Mouse (Mus musculus) testis, adult 2 months (tissue): ENCODE measurements around the gene Cngb1.

Source experiments
- CTCF ChIP-seq: fragments of 200-500 bp; IDR thresholded peaks from 2 replicates; pipeline ENCODE4 v1.5.1; 2012; ENCODE audit warnings: low read depth, mild to moderate bottlenecking, inconsistent platforms, low read length, moderate library complexity; ENCODE audit not compliant: control insufficient read depth, insufficient read depth, insufficient replicate concordance
- POLR2A ChIP-seq: fragments of 200-500 bp; IDR thresholded peaks from 2 replicates; pipeline ENCODE4 v1.6.1; 2012; ENCODE audit warnings: low read depth, mild to moderate bottlenecking, inconsistent platforms, low read length, moderate library complexity; ENCODE audit not compliant: control insufficient read depth

- TF ChIP-seq CTCF (no peak), POLR2A (no peak)
Measured at GRCm38 (mm10) chr8:95209924-95210323, 96.5 kb downstream of the Cngb1 start.
